Mouse (Mus musculus) left cerebral cortex, postnatal 4 days (tissue): ENCODE measurements at regions not wholly inside any gene's neighbourhood (a gene's known extent, or its start where the extent isn't known, plus 50 kb on each side); places are given as distances from the start of the nearest gene placed in this dataset.

ENCODE experiments used
- DNase-seq: peaks from one replicate; pipeline ENCODE4 v3.0.0-alpha.2; 2022
- intact Hi-C: fragments of 180-260 bp; cut with DNase I; formaldehyde crosslinking; loops from one replicate; pipeline ENCODE4 v1.15.1; 2025

DNA sequence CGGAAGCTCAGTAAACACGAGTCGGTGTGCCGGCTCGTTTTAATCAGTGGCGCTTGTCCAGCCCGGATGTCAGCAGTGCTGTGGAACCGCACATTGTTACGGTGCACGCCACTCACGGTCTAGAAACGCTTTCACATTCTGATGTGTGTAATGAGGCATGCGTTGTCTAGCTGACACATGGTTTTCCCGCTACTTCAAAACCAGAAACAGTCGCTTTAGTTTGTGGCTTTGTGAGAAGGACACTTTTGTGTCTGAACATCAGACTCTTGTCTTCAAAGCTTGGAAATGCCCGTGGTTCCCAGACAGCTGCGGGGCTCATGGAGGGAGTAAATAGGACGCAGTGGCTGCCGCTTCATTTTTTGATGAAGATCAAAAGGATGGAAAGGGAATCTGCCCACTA is 77.0 kb upstream of the Lgr5 start:
- DNase-seq = peak; percentile 35
- intact Hi-C loops = no loop called here

DNA sequence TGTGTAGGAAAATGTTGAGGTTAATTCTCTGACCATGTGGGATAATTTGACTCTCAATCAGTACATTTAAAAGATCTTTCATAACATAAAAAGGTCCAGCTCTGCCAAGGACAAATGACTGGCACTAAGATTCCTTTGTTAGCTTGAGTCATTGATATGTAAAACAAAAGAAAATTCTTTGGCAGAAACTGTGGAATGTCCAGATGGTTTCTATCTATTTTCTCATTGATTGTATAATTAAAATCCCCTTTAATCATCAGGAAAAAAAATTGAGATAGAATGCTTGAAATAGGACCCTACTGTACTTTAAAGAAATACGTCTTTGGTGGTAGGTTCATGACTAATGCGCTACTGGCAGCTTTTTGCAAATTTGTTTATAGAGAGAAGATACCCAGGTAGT is 89.1 kb upstream of the Lgr5 start:
- intact Hi-C loops = no loop called here
- DNase-seq = no peak

DNA sequence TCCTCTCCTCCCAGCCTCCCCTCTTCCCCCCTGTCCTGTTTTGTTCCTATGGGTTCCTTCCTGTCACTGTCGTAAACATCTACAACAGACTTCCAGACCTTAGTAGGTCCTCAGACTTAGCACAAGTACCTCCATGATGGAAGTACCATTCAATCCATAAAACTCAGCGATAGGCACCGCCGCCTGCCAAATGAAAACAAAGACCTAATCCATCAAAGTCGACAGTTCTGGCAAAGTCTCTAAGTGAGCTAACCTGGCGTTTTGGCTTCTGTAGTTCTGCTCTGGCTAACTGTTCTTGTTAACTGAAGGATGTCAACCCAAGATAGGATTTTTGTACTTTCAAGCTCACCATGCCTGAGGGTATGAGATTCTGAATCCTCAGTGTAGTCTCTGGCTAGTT is 93.5 kb upstream of the Lgr5 start:
- intact Hi-C loops = no loop called here
- no peak for DNase-seq

DNA sequence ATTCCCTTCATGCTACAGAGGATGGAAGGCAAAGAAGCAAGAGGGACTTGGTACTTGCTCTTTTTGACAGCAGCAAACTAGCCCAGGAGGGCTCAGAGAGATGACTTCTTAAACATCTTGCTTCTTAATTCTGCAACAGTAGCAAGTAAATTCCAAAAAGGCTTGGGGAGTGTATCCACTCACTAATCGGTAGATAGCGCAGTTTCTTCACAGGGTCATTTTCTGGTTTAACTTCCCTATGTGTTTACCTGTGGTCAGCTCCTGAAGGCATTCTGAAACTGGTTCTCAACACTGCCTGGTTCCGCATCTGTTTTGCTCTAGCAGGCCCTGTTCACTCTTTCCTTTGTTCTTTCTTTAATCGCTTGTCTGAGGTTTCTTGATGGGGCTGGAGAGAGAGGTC is 104.4 kb upstream of the Lgr5 start:
- intact Hi-C loops = no loop called here
- DNase-seq = no peak

DNA sequence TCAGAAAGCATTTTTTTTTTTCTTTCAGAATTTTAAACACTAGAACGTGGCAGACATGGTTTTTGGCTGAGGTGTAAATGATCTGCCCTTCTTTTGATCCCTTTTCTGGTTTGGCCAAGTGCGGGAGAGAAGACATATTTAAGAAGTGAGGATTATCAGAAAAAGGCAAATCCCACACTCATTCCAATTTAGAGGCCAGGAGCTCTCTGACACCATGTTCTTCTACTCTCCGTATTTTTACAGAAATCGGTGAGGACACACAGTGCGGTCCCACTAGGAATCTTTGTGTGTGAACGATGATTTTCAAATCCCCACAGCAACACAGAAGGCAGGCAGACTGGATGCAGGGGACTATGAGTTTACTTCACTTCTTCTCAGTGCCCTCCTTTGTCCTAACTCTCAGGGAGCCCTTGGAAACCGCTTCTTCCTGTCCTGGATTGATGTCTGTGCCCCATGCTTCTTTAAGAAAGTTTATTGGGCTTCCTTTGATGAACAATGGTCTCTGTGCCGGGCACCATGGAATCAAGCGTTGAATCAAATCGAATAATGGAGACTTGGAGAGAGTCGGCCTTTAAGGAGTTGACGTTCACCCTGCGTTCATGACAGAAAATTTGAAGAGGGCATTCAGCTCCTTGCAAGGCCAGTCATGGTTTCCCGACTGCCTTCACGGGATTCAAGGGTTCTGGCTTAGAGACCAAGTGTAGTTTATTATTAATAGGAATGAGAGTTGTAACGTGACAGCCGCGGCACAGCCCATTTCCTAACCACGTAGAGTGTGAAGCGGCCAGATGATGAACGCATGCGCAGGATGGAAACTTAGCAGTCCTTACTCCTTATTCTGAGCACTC is 106.6 kb upstream of the Lgr5 start:
- DNase-seq = peak; percentile 6
- intact Hi-C loops = no loop called here

DNA sequence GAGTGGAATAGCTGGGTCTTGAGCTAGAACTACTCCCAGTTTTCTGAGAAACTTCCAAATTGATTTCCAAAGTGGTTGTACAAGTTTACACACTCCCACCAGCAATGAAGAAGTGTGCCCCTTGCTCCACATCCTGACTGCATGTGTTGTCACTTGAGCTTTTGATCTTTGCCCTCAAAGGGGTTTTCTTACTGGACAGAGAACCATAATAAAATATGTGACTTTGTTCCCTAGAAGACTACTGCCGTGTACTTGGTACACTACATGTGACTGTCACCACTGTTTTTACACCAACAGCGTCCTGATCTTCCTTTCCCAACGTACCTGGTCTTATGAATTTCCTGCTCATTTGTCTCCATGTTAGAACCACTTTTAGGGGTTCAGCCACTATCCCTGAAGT is 114.3 kb upstream of the Tspan8 start:
- intact Hi-C loops = no loop called here
- no peak for DNase-seq

DNA sequence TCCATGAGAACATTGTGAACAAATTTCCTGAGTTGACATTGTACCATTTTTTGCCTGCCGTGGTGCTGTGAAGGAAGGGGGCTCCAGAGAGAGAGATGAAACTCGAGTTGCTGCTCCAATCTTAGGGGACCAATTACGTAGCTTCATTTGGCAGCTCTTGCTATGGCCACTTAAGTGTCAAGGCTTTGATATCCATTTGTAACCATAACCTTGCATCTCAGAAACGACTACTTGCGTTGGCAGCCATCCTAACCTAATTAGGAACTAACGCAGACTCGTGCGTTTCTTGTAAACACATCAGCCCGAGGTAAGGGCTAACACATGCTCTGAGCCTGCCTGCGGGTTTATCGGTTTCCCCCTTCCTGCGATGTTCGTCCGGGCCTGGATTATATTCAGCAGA is 108.0 kb upstream of the Tspan8 start:
- DNase-seq = no peak
- intact Hi-C loops = no loop called here

DNA sequence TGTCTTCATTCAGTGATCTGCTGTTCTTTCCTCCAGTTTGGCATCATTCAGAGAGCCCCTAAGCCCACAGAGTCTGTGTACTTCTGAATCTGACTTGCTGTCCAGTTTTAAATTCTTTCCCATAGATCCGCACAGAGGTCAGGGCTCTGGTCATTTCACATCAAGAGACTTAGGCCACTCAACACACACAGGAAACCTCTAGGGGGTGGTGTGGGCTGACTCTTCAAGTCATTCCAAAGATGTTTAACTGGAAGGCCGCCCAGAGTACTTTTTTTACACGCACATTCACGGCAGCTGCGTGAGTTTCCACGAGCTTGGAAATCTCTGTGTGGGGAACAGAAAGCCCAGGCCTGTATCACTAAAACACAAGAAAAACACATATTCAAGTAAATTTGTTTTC is 102.7 kb upstream of the Tspan8 start:
- intact Hi-C loops = no loop called here
- DNase-seq = peak; percentile 34

DNA sequence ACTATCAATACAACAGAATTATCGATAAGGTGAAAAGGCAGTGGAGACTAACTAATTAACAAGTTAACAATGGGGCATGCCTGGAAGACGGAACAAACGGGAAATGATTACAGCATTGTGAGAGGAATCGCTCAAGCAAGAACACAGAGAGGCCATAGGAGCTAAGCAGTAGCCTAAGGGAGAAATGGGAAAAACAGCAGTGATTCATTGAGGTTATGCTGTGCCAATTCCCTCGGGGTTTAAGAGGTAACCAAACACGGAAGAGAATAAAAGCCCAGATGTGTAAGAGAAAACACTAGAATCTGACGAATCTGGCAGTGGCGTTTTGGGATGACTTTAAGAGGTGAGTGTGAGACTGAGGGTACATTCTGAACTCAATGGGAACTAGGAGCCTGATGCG is 100.5 kb upstream of the Tspan8 start:
- intact Hi-C loops = no loop called here
- no peak for DNase-seq

DNA sequence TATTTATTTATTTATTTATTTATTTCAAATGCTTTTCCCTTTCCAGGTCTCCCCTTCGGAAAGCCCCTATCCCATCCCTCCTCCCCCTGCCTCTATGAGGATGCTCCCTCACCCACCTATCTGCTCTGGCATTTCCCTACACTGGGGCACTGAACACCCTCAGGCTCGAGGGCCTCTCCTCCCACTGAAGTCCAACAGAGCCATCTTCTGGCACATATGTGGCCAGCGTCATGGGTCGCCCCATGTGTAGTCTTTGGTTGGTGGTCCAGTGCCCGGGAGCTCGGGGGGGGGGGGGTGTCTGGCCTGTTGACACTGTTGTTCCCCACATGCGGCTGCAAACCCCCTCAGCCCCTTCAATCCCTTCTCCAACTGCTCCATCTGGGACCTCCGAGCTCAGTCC is 99.6 kb upstream of the Tspan8 start:
- DNase-seq = no peak
- intact Hi-C loops = no loop called here

DNA sequence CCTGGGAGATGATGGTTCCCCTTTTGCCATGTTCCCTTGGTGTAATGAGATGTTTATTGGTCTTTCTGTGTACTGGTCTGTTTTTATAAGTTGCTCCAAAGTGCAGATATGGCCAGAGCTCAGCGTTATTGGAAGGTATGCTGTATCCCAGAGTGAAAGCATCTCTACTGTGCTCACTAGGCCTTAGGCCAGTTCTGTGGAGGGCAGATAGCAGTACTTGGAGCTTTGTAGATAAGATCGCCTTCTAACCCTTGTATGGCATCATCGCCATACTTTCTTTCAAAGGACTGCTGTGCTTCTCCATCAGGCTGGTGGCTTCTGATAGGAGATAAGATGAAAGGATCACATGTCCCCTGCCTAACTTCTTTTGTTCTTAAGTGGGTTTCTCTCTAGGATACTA is 94.0 kb upstream of the Tspan8 start:
- DNase-seq = no peak
- intact Hi-C loops = no loop called here

DNA sequence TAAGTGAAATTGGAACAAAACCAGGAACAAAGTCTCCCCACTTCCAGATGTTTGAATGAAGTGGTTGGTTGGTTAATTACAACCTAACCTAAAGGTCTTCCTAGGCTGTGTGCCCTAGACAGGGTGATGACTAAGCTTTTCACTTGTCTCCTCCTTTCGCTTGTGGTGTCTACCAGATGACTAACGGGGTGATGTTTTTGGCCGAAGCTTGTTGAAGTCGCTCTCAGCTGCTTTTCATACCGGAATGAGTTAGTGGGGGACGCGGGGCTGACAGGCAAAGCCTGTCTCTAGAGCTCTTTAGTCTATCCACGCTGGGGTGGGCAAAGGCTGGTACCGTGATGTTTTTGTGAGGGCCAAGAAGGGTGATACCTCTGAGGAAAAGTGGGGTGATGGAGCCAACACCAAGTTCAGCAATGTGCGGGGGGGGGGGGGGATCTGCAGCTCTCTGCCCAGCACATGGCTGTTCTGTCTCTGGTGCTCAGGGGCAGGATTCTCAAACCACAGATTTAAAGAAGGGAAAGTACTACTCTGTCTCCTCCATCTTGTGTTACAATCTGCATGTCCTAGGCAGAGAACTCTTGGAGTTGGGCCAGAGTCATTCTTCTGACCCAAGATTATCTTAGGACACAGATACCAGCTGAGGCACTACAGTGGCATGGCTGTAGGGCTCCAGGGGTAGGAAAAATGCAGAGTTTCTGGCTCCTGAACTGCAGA is 73.8 kb upstream of the Tspan8 start:
- no peak for DNase-seq
- intact Hi-C loops = no loop called here

DNA sequence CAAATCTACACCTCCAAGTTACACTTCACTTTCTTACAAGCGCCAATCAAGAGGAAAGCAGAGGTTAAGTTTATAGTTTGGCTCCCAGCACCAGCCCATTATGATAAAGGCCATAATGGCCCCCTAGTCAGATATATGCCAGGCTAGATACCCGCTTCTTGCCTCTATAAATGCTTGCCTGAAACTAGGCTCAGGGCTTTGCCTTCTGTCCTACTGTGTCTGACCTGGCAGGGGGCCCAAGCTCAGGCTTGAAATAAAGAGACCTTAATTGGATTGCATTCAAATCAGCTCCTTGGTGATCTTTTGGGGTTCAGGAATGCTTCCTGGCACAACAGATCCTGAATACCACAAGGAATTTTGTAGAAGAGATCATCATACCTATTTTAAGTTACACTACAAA is 66.8 kb upstream of the Tspan8 start:
- peak; percentile 8 for DNase-seq
- intact Hi-C loops = no loop called here

DNA sequence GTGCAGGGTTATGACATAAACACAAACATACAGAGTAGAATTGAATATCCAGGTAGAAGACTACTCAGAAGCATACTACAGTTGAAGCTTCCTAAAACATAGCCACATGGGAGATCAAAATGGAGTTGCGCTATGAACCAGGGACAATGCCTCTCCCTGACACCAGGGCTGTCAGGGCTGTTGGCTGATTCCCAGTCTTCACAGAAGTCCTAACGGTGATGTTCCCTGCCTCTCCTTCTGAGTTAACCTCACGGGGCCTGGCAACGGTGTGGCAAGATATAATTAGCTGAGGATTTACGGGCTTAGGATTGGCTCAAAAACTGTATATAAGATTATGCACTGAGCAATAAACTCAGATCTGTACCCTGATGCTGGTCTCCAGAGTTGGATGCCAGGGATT is 66.4 kb upstream of the Tspan8 start:
- DNase-seq = no peak
- intact Hi-C loops = no loop called here

DNA sequence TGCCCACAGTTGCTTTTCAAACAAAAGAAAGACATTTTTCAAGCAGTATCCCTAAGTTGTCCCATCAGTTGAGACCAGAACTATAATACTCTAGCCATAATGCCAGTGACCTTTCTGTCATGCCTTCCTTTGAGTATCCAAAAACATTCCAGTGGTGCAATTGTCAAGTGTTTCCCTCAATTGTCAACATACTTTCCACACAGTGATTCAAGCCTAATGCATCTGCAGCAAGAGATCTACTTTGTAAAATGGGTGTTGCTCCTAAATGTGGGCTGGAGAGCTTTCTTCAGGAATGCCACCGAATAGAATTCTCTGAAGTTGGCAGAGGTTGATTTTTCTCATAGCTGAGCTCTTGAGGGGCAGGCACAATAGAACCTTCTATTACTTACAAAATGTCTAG is 58.0 kb upstream of the Tspan8 start:
- no peak for DNase-seq
- intact Hi-C loops = no loop called here
